Comparison of ENCODE assay signal across 23 mouse cellular contexts in the genomic region with DNA sequence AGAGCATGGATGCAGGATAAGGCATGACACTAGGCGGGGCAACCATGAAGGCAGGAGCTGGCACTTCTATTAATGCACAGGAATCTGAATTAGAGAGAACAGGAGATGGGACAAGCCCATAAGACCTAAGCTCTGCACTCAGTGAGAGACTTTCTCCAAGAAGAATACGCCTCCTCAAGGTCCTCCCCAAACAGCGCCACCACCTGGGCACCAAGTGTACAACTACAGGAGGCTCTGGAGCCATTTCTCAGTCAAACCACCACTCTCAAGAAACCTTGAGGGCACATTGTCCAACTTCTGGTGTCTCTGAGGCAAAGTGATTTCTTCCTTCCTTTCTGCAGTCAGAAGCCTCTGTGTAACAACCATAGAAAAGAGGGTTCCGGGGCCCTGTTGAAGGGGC.
DNase-seq lines count a peak whose midpoint lies in the region; ATAC-seq and TF ChIP-seq lines count a peak whose summit lies in the region.
"Had no signal": no experiment of that assay in that cellular context is flagged by ENCODE, and none has a peak within 500 bp of the region (broad histone marks: within the 10 kb centered on the region; RNA-seq: fewer than 3 reads in every experiment).

No protein-coding gene starts in this region.

- no peak overlapping the region for H3K4me2 ChIP-seq in intestine, postnatal 0 days (replicated peaks; ENCODE audit: low read depth)
- H3K4me2 ChIP-seq in intestine, embryonic 16.5 days (ENCODE audit: low read depth, low read length) = no peak overlapping the region
- H3K4me2 ChIP-seq: embryonic facial prominence, embryonic 15.5 days; forebrain, embryonic 12.5 days; hindbrain, embryonic 12.5 days; limb, embryonic 13.5 days; midbrain, embryonic 15.5 days; neural tube, embryonic 12.5 days had no signal

- ATAC-seq in intestine, postnatal 0 days = no peak
- ATAC-seq in intestine, embryonic 16.5 days = no peak
- ATAC-seq in monocyte, adult 5-6 weeks (replicated peaks; ENCODE audit: insufficient number of reproducible peaks, low FRiP score, low TSS enrichment, poor library complexity, severe bottlenecking) = no peak
- ATAC-seq: midbrain, embryonic 15.5 days had no signal

- no peaks in the 10 kb centered on the region for H3K9me3 ChIP-seq in intestine, postnatal 0 days (ENCODE audit: control insufficient read depth)
- H3K9me3 ChIP-seq in intestine, embryonic 16.5 days (ENCODE audit: control insufficient read depth, low read length) = no peaks in the 10 kb centered on the region
- H3K9me3 ChIP-seq: embryonic facial prominence, embryonic 15.5 days; forebrain, embryonic 12.5 days; heart, embryonic 10.5 days; hindbrain, embryonic 12.5 days; limb, embryonic 13.5 days; midbrain, embryonic 15.5 days; neural tube, embryonic 12.5 days had no signal

- DNase-seq in testis, postnatal 10 days (ENCODE audit: low spot score) = no peak
- peak; percentile 78 for DNase-seq in R1 (ENCODE audit: low read depth, low spot score)
- DNase-seq in naive thymus-derived CD4-positive, alpha-beta T cell, adult 2 months (ENCODE audit: low read depth) = peak; percentile 45
- no peak for DNase-seq in kidney, adult 18-20 months
- DNase-seq: cerebellum, postnatal 14 days; embryo, embryonic 11 days; gastrocnemius, postnatal 14 days; heart, postnatal 10 days; kidney, adult 11 months; kidney, postnatal 25 days; layer of hippocampus, adult 9-11 months; lung, adult 18-20 months had no signal

- TF ChIP-seq CTCF in intestine, postnatal 0 days (IDR thresholded peaks at IDR 0.05; ENCODE audit: low read depth) = peak; percentile 18; the same call in 1 of the 2 replicates
- peak; percentile 75; the same call in 1 of the 2 replicates for TF ChIP-seq CTCF in testis, adult 2 months (IDR thresholded peaks at IDR 0.05; ENCODE audit: control insufficient read depth, insufficient read depth, insufficient replicate concordance, low read depth, low read length)

- no peaks in the 10 kb centered on the region for H3K36me3 ChIP-seq in intestine, postnatal 0 days (ENCODE audit: control insufficient read depth, insufficient read depth)
- no peaks in the 10 kb centered on the region for H3K36me3 ChIP-seq in intestine, embryonic 16.5 days (ENCODE audit: control insufficient read depth, insufficient read depth, low read length)
- H3K36me3 ChIP-seq in testis, adult 2 months (ENCODE audit: control insufficient read depth, insufficient read depth, low read length) = no peaks in the 10 kb centered on the region
- H3K36me3 ChIP-seq: embryonic facial prominence, embryonic 15.5 days; forebrain, embryonic 12.5 days; heart, embryonic 10.5 days; hindbrain, embryonic 12.5 days; limb, embryonic 13.5 days; midbrain, embryonic 15.5 days; neural tube, embryonic 12.5 days had no signal

- H3K9ac ChIP-seq in intestine, postnatal 0 days (ENCODE audit: low read depth, low read length) = no peak overlapping the region
- H3K9ac ChIP-seq in intestine, embryonic 16.5 days (ENCODE audit: low read depth, low read length) = no peak overlapping the region
- H3K9ac ChIP-seq: embryonic facial prominence, embryonic 15.5 days; forebrain, embryonic 12.5 days; hindbrain, embryonic 12.5 days; limb, embryonic 13.5 days; midbrain, embryonic 15.5 days; neural tube, embryonic 12.5 days had no signal

- H3K27ac ChIP-seq in intestine, postnatal 0 days (ENCODE audit: low read depth, low read length) = no peak overlapping the region
- no peak overlapping the region for H3K27ac ChIP-seq in intestine, embryonic 16.5 days (ENCODE audit: low read length)
- H3K27ac ChIP-seq in testis, adult 2 months (ENCODE audit: control insufficient read depth, insufficient read depth, low read depth, low read length) = no peak overlapping the region
- H3K27ac ChIP-seq: embryonic facial prominence, embryonic 15.5 days; forebrain, embryonic 12.5 days; heart, embryonic 10.5 days; hindbrain, embryonic 12.5 days; limb, embryonic 13.5 days; midbrain, embryonic 15.5 days; neural tube, embryonic 12.5 days had no signal

- WGBS in intestine, postnatal 0 days = 66% methylated on average over 4 of the region's 4 CpGs
- WGBS in intestine, embryonic 16.5 days = 71% methylated on average over 4 of the region's 4 CpGs

- H3K4me3 ChIP-seq in intestine, postnatal 0 days (ENCODE audit: low read depth, low read length) = no peak overlapping the region
- H3K4me3 ChIP-seq in intestine, embryonic 16.5 days (ENCODE audit: low read length) = no peak overlapping the region
- no peak overlapping the region for H3K4me3 ChIP-seq in testis, adult 2 months (ENCODE audit: control insufficient read depth, low read depth, low read length)
- H3K4me3 ChIP-seq: embryonic facial prominence, embryonic 15.5 days; forebrain, embryonic 12.5 days; heart, embryonic 10.5 days; hindbrain, embryonic 12.5 days; limb, embryonic 13.5 days; midbrain, embryonic 15.5 days; neural tube, embryonic 12.5 days had no signal

- H3K4me1 ChIP-seq in intestine, postnatal 0 days (replicated peaks; ENCODE audit: control insufficient read depth, insufficient read depth, low read length) = no peaks in the 10 kb centered on the region
- no peaks in the 10 kb centered on the region for H3K4me1 ChIP-seq in intestine, embryonic 16.5 days (ENCODE audit: control insufficient read depth, insufficient read depth, low read length)
- no peaks in the 10 kb centered on the region; the same call in 1 of the 2 replicates for H3K4me1 ChIP-seq in testis, adult 2 months (ENCODE audit: control insufficient read depth, insufficient read depth, low read length)
- H3K4me1 ChIP-seq: embryonic facial prominence, embryonic 15.5 days; forebrain, embryonic 12.5 days; hindbrain, embryonic 12.5 days; limb, embryonic 13.5 days; midbrain, embryonic 15.5 days; neural tube, embryonic 12.5 days had no signal

- no peaks in the 10 kb centered on the region for H3K27me3 ChIP-seq in intestine, postnatal 0 days (replicated peaks; ENCODE audit: control insufficient read depth, insufficient read depth, low read length)
- no peaks in the 10 kb centered on the region for H3K27me3 ChIP-seq in intestine, embryonic 16.5 days (replicated peaks; ENCODE audit: control insufficient read depth, insufficient read depth, low read length)
- H3K27me3 ChIP-seq in testis, adult 2 months (ENCODE audit: control insufficient read depth, insufficient read depth, low read length) = no peaks in the 10 kb centered on the region
- H3K27me3 ChIP-seq: embryonic facial prominence, embryonic 15.5 days; forebrain, embryonic 12.5 days; hindbrain, embryonic 12.5 days; limb, embryonic 13.5 days; midbrain, embryonic 15.5 days; neural tube, embryonic 12.5 days had no signal

- no peak for TF ChIP-seq POLR2A in testis, adult 2 months (IDR thresholded peaks at IDR 0.05; ENCODE audit: control insufficient read depth, low read depth, low read length)

Comparison
In these comparisons a context has a peak if more than half of its experiments do, and no peak if none do; other contexts are left out.
1. DNase-seq: peak in R1 (single experiment) and naive thymus-derived CD4-positive, alpha-beta T cell, adult 2 months (single experiment); none in testis, postnatal 10 days (single experiment) and kidney, adult 18-20 months (single experiment).